Mouse (Mus musculus) WW6 (cell line): ENCODE results near the gene Cdc42ep5.

Experiments used
- DNase-seq: peaks from one replicate; pipeline ENCODE4 v3.0.0-alpha.2; 2013; ENCODE audit warnings: low read depth, low spot score

Cdc42ep5 gene

DNA sequence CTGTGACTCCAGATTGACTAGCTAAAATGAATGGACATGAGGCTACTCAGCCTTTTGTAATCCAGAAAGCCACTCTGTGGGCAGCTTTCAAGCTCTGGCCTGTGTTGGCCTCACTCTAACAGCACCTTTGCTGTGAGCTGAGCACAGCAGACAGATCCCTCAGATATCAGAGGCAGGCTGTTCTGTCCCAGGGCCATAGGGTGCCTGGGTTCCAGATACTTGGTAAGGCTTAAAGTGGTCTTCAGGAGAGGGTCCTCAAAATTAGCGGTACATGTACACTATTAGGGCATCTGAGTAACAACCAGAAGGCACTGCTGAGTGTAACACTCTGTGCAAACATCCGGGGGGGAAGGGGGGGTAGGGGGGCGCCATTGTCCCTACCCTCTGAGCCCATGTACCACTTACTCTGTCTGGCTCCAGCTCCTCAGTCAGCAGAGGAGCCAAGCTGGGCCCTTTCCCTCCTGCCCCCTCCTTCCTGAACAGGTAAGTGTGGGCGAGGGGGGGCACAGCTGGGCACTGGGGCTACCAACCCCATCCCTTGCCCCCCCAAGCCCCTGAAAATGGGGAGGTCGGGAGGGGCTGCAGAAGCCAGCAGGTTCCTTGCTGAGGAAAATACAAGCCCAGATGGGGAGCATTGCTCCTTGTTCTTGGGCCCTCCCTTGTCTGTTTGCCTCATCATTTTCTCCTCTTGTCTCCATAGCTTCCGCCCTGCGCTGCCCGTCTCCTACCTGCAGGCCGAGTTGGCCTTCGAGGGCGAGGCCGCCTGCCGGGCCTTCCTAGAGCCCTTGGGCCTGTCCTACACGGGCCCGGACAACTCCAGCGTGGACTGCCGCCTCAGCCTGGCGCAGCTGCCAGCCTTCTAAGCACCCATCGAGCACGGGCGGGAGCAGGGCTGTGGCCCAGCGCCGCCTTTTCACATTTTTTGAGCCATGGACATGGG, 18.1 kb downstream of the Cdc42ep5 start:
- no peak for DNase-seq

DNA sequence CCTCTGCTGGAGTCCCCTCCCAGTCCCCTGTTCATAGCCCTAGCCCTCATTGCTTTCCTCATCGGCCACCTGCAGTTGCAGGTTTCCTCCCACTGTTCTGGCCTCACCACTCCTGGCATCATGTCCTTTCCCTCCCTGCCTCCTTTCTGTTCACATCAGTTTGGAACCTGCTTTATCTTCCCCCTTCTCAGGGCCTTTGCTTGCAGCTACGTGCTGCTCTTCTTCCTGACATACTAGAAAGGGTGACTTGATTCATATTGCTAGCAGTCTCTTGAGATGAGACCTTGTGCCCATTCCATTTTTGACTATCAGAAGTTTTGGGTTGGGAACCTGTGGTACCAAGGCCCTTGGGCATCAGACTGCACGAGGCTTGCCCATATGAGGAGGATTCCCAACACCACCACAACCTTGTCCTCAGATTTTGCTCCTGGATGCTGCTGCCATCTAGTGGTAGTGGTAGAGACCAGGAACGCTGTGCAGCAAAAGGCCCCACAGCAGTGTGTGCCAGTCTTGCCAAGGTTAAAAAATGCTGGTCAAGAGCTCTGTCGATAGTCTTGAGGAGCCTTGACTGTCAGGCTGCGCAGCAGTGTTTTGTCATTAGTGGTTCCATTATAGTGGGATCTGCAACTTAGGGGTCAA, 19.0 kb downstream of the Cdc42ep5 start:
- DNase-seq, result no peak

DNA sequence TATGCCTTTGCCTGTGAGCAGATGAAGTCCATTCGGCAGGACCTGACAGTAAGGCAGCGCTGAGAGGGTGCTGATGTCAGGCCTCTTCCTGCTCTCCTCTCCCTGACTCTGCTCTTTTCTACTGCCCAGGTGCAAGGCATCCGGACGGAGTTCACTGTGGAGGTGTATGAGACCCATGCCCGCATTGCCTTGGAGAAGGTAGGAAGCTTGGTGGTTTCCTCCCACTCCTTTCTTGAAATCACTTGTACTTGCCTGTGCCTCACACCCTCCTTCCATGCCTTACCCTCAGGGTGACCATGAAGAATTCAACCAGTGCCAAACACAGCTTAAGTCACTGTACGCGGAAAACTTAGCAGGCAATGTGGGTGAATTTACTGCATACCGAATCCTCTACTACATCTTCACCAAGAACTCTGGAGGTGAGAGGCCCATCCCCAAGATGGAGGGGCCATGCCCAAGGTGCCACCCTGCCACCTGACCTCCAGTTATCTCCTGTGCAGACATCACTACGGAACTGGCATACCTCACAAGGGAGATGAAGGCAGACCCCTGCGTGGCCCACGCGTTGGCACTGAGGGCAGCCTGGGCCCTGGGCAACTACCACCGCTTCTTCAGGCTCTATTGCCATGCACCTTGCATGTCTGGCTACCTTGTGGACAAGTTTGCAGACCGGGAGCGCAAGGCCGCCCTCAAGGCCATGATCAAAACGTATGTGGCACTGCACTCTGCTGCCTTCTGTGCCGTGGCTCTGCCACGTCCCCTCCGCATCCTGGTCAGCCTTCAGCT, 19.7 kb downstream of the Cdc42ep5 start:
- no peak for DNase-seq

DNA sequence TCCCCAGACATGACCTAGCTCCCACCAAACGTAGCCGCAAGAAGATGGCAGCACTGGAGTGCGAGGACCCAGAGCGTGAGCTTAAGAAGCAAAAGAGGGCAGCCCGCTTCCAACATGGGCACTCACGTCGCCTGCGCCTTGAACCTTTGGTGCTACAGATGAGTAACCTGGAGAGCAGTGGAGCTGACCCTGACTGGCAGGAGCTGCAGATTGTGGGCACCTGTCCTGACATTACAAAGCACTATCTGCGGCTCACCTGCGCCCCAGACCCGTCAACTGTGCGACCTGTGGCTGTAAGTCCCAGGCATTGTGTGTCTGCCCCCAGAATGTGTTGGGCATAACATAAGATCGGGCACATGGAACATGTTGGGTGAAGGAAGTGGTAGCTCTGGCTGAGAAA, 20.6 kb downstream of the Cdc42ep5 start:
- DNase-seq, result no peak

DNA sequence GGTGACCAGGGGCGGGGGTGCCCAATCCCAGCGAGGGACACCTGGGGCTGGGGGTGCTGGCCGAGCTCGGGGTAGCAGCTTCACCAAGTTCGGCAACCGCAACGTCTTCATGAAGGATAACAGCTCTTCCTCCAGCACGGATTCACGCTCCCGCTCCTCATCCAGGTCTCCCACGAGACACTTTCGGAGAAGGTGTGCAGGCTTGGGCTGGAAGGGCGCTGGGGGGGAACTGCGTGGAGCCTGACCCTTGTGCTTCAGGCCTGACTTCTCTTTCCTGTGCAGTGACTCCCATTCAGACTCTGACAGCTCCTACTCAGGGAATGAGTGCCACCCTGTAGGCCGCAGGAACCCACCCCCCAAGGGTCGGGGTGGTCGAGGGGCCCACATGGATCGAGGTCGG, 21.2 kb downstream of the Cdc42ep5 start:
- DNase-seq, result no peak

DNA sequence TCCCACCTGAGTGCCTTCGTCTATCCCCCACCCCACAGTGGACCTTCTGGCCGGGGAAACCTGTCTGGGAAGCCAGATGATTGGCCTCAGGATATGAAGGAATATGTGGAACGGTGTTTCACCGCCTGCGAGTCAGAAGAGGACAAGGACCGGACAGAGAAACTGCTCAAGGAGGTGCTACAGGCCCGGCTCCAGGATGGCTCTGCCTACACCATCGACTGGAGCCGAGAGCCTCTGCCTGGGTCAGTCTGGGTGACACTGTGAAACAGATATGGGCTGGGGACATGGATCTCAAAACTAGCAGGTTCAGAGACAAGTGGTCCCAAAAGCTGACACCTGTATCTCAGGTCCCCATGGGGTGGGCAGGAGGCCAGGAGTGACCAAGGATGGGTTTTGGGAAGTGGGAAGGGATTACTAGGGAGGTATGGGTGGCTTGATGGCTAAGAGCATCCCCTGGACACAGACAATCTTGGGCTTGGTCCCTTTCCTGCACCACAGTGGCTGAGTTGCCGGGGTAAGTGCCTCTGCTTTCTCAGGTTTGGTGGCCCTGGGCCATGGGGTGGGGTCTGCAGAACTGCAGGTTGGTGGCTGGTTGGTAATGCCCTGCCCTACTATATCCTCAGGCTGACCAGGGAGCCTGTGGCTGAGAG, 21.7 kb downstream of the Cdc42ep5 start:
- no peak for DNase-seq

DNA sequence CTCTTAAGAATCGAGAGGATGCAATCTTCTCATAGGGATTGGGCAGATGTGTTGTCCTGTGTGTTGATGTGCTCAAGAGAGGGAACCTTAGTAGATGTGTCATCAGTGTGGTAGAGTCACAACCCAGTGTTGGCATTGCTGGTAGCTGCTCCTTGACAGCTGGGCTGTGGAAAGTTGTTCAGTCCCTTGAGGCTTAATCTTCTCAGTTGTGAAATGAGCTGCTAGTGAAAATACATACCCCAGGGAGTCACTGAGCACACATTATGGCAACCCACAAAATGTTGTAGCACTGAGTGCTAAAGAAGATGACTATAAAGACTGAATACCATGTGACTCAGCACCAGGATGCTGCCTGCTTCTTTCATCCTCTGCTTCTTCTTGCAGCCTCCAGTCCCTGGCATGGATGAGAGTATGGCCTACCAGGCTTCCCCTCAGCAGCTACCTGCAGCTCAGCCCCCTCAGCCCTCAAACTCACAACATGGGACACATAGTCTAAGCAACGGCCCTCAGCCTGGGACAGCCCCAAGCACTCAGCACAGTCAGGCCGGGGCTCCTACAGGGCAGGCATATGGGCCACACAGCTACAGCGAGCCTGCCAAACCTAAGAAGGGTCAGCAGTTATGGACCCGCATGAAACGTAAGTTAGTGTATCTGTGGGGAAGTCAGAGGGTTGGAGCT, 22.9 kb downstream of the Cdc42ep5 start:
- DNase-seq, result no peak

DNA sequence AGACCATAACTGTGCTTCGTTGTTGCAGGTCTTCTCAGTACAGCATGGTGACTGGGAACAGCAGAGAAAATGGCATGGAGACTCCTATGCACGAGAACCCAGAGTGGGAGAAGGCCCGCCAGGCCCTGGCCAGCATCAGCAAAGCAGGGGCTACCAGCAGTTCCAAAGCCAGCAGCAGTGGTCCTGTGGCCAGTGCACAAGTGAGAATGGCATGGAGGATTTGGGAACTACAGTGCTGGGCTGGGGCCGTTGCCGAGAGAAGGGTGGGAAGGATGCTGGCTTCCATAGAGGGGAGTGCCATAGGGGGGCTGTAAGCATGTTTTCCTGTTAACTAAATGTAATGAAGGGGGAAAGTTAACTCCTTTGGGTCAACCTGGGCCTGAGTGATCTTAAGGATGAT, 25.3 kb downstream of the Cdc42ep5 start:
- DNase-seq, result no peak

DNA sequence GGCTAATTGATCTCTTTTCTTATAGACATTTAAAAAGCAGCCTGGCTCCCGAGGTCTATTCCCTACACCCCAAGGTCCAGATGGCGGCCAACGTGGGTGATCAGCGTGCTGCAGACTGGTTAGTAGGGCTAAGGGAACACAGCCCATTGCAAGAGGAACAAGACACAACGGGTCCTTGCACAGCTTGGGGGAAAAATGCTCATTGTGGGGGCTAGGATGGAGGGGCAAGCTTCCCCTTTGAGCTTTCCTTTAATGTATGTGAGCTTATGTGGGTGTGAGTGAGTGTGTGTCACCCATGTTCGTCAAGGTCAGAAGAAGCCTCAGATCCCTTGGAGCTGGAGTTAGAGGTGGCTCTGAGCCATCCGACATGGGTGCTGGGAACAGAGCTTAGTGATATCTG, 26.0 kb downstream of the Cdc42ep5 start:
- no peak for DNase-seq

DNA sequence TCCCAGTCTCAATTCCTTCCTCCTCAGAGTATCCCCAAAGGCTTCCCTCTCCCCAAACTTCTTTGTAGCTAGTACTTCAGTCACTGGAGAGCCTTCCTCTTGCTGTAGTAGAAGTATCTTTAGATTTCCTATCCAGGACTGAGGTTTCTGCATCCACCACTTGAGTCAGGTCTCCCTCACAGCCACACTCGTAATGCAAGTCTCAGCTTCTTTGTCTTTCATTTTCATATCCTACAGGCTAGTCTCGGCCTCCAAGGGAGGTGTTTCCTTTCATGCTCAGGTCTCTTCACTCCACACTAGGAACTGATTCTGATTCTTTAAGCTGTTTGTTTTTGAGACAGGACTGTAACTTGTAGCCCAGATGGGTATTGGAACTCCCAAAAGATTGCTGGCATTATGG, 26.5 kb downstream of the Cdc42ep5 start:
- DNase-seq, result no peak

DNA sequence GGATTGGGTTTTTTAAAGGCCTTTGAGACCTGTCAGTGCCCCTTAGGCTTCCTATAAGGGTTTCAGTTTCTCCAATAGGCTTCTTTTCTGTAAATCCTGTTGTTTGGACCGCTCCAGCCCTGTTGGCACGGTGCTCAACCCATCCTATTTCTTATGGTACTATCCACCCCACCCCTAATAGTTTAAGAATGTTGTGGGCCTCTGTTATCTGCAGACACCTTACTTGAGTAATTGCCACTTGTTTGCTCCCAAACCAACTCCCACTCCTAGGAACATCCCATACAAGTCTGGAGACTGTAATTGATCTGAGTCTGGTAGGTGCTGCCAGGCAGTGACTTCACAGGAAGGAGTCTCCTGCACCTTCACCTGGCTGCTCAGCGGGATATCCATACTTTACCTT, 26.9 kb downstream of the Cdc42ep5 start:
- no peak for DNase-seq

DNA sequence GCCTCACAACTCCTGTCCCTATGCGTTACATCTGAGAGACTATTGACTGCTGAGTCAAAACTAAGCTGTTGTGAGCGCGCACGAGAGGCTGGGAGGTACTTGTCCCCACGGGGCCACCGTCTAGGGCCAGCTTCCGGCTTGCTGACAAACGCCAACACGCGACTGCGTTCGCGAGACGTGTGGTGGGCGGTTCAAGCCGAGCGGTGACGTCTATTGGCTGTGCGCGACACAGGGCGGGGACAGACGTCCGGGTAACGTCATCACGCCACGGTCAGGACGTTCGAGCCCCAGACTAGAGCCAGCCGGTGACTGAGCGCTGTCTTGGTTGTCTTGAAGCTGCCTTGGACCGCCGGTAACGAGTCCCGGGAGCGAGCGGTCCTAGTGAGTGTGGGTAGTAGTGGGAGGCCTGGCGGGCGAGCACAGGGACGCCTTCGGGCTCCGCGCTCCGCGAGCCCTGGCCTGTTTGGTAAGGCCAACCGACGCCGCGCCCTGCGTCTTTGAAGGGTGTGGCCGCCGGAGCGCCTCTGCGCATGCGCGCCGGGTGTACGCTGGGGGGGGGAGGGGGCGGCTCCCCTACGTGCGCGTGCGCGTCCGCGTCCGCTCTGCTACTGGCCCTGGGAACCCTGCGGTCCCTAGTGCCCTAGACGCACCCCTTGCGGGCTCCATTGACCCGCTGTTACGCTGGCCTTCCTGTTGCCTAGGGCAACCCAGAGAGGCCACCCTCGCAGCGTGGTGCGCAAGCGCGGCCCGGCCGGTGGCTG, 27.7 kb downstream of the Cdc42ep5 start, which contains the start of gene Leng8:
TSS of gene Leng8 (plus strand) at position 269 of the 761 bp plus-strand sequence.
- peak; percentile 95 for DNase-seq

DNA sequence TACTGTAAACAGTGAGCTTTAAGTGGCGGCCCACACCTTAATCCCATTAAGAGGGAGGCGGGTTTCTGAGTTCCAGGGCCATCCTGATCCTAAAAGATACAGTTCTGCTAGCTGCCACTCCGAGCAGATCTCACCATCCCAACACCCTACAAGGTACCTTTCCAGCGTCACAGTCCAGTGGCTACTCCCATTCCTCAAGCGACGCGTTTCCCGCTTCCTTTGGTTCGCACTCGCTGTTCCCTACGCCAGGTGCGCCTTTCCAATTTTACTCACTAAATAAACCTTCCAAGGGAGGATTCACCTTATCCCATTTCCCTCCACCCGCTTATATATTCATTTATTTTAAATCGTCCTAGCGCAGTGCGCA, 28.3 kb downstream of the Cdc42ep5 start:
- DNase-seq, result no peak

DNA sequence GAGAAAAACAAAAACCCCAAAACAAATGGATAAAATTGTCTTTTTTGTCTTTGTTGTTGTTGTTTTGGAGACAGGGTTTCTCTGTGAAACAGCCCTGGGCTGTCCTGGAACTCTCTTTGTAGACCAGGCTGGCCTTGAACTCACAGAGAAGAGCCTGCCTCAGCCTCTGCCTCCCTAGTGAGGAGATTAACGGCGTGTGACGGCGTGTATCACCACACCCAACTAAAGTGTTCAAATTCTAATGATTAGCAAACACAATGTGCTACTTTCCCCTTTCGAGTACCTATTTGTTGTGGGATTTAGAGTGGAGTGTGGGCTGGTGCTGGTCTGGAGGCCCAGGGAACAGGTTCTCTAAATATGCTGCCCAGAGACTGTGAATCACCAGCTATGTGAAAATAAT, 29.7 kb downstream of the Cdc42ep5 start:
- DNase-seq, result no peak

DNA sequence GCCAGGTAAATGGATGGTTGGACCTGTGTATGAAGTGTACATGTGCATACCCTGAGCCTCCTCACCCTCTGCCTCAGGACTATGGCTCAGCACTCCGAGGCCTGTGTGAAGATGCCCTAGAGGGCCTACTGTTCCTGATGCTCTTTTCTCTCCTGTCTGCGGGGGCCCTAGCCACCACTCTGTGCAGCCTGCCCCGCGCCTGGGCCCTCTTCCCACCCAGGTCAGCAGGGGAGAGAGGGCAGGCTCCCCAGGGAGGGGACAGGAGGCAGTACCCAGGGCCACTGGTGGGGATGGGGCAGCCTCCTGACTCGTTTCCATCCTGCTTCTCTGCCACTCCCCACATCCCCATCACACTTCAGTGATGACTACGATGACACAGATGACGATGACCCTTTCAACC, 31.7 kb downstream of the Cdc42ep5 start:
- no peak for DNase-seq

DNA sequence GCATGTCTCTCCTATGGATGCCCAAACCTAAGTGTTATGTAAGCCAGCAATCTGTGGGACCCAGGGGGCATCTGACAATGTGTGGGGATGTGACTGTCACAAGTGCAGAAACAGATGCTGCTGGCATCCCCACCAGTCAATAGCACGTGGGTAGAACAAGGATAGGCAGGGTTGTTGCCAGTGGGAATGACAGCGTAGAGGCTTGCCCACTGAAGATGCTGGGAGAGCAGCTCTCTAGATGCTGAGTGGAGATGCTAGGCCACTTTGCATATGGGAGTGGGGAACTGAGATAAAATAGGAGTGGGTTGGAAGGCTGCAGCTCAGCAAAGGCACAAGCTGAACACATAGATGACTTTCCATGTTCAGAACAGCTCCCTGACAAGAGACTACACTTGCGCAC, 32.1 kb downstream of the Cdc42ep5 start:
- no peak for DNase-seq

DNA sequence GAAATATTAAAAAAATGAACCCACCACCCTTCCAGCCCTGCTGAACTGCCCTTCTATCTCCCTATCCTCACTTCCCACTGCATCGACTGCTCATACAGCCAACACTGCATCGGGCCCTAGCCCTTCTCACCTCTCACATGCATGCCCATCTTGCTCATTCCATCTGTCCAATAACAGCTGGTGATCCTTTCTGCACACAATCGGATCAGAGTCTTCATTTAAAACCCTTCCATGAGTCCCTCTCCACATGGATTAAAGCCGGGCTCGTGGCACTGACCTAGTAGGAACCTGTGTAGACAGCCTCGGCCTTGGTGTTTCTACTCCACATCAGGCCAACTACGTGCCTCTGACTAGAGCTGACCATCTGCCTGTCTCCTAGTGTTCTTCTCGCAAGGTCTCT, 32.7 kb downstream of the Cdc42ep5 start:
- DNase-seq, result no peak

DNA sequence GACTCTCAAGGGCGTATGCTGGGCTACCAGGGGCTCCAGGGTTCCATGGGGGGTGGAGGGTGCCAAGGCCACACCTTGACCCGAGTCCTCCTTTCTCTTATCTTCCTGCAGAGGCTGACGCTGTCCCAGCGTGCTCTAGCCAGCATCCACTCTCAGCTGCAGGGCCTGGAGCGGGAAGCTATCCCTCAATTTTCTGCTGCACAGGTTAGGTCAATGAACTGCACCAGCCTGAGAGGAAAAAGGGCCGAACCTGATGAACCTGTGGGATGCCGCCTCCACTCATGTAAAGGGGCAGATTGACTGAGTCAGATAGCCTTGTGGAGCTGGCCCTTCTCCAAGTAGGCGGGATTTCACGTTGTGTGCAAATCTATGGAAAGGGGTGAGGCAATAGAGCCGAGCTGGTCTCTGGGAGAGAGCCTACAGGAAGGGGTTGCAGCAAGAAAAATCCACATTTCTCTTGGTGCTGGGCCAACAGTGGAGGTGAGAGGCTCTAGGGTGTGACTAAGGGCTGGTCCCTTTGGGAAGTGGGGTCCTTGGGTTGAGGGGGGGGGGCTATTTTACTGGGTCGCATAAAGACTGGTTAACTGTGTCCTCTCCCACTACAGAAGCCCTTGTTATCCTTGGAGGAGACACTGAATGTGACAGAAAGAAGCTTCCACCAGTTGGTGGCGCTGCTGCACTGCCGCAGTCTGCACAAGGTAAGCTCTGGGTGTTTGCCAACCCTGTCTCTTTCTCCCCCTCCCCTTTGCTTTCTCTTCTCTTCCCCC, 33.8 kb downstream of the Cdc42ep5 start:
- DNase-seq, result no peak

DNA sequence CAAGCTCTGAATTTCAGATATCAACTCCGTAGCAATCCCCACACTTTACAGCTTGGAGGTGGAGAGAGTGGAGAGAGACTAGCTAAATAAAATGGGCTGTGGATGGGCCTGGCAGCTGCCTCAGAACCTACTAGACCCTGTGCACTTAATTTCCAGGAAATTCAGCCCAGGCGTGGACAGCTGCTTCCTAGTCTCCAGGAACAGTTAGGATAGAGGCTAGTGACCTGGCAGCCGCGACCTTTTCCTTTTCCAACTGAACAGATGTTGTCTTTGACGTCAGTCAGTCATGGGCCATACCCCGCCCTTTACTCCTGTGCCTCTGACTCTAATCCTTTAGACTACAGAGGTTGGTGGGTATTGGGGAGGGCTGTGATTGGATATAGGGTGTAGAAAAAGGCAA, 35.8 kb downstream of the Cdc42ep5 start:
- no peak for DNase-seq

DNA sequence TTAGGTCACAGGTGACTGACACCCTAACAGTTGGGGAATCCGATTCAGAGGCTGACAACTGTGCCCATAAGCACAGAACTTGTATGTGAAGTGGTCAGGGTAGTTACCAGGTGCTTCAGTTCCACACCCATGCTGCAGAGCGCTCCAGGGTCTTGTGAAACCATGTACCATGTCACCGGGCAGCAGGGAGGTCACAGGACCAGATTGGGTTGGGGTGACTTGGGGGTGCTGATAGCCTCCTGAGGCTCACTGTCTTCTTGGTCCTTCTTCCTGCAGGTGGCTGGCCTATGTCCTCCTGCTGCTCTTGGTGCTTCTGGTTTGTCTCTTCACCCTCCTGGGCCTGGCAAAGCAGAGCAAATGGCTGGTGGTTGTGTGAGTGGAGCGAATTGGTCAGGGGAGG, 36.8 kb downstream of the Cdc42ep5 start:
- DNase-seq, result no peak
